8 mouse cellular contexts compared by ENCODE assay signal in genomic region chr11:84880465-84880961, GRCm38 (mm10). TPM values are rescaled to one million over a fixed set of nuclear protein-coding genes. Genes with fewer than 3 reads are reported as not detected.
DNase-seq lines count a peak whose midpoint lies in the region; ATAC-seq and TF ChIP-seq lines count a peak whose summit lies in the region.

No protein-coding gene starts in this region.

- H3K9me3 ChIP-seq in hindbrain, embryonic 16.5 days (ENCODE audit: control insufficient read depth, low read length), result no peaks in the 10 kb centered on the region
- H3K9me3 ChIP-seq in liver, embryonic 13.5 days (replicated peaks), result no peaks in the 10 kb centered on the region

- DNase-seq in right cerebral cortex, postnatal 10 days (ENCODE audit: low spot score in 2 of 2), result peak; percentile 52 to 62
- DNase-seq in right cerebral cortex, adult 18-20 months, result no peak
- peak; percentile 69 for DNase-seq in cerebellum, adult 9-11 months
- DNase-seq in gastrocnemius, postnatal 10 days, result peak; percentile 52
- peak; percentile 34 for DNase-seq in liver, embryonic 13.5 days
- DNase-seq in urinary bladder, adult 18-20 months (ENCODE audit: low spot score in 2 of 2), result peak; percentile 20 to 68

- H3ac ChIP-seq in myocyte (ENCODE audit: control insufficient read depth, insufficient read length), result peak overlapping the region; percentile 43

- no peaks in the 10 kb centered on the region for H3K27me3 ChIP-seq in hindbrain, embryonic 16.5 days (replicated peaks; ENCODE audit: control insufficient read depth, insufficient read depth, low read length)
- no peaks in the 10 kb centered on the region for H3K27me3 ChIP-seq in liver, embryonic 13.5 days
- H3K27me3 ChIP-seq in myocyte (ENCODE audit: control insufficient read depth, insufficient read depth, insufficient read length), result no peaks in the 10 kb centered on the region

- H3K27ac ChIP-seq in hindbrain, embryonic 16.5 days (ENCODE audit: low read depth, low read length), result peak overlapping the region; percentile 87
- H3K27ac ChIP-seq in liver, embryonic 13.5 days, result peak overlapping the region; percentile 91

- under 1% methylated on average over 24 of the region's 24 CpGs for WGBS in hindbrain, embryonic 16.5 days
- under 1% methylated on average over 24 of the region's 24 CpGs for WGBS in liver, embryonic 13.5 days (ENCODE audit: insufficient replicate concordance)

- H3K79me2 ChIP-seq in myocyte (ENCODE audit: control insufficient read depth, insufficient read depth), result peaks cover 21% of the 10 kb centered on the region

- H3K36me3 ChIP-seq in hindbrain, embryonic 16.5 days (ENCODE audit: control insufficient read depth, insufficient read depth, low read length), result peaks cover 9% of the 10 kb centered on the region; the same call in 1 of the 2 replicates
- H3K36me3 ChIP-seq in liver, embryonic 13.5 days, result peaks cover 47% of the 10 kb centered on the region
- peaks cover 16% of the 10 kb centered on the region for H3K36me3 ChIP-seq in myocyte (ENCODE audit: control insufficient read depth, insufficient read depth)

- H3K4me1 ChIP-seq in hindbrain, embryonic 16.5 days (ENCODE audit: control insufficient read depth, insufficient read depth, low read depth, low read length), result peaks cover 16% of the 10 kb centered on the region
- peaks cover 44% of the 10 kb centered on the region for H3K4me1 ChIP-seq in liver, embryonic 13.5 days (replicated peaks)

- peak overlapping the region; percentile 96 for H3K4me3 ChIP-seq in hindbrain, embryonic 16.5 days (ENCODE audit: low read length)
- H3K4me3 ChIP-seq in liver, embryonic 13.5 days (replicated peaks), result peak overlapping the region; percentile 88
- peak overlapping the region; percentile 88 for H3K4me3 ChIP-seq in myocyte

- H3K4me2 ChIP-seq in hindbrain, embryonic 16.5 days (ENCODE audit: low read length), result peak overlapping the region; percentile 71
- peak overlapping the region; percentile 100 for H3K4me2 ChIP-seq in liver, embryonic 13.5 days
- peak overlapping the region; percentile 93 for H3K4me2 ChIP-seq in myocyte (ENCODE audit: low read depth)

- no peak; the same call in none of the 2 replicates for ATAC-seq in hindbrain, embryonic 16.5 days
- no peak; the same call in 1 of the 2 replicates for ATAC-seq in liver, embryonic 13.5 days (ENCODE audit: low read depth)

- TF ChIP-seq POLR2A in myocyte (IDR thresholded peaks at IDR 0.05; ENCODE audit: insufficient read length, low read depth), result peak; percentile 7

- H3K9ac ChIP-seq in hindbrain, embryonic 16.5 days (ENCODE audit: low read depth, low read length), result peak overlapping the region; percentile 90
- H3K9ac ChIP-seq in liver, embryonic 13.5 days, result peak overlapping the region; percentile 90

TF ChIP-seq in myocyte, 11 proteins besides CTCF, POLR2A, EP300 and RAD21:
- TF ChIP-seq MYOG (IDR thresholded peaks at IDR 0.05; ENCODE audit: control insufficient read depth in 1 of 3, insufficient read depth in 1 of 3, insufficient read length in 2 of 3, low read depth in 2 of 3) (no peak), E2F4 (IDR thresholded peaks at IDR 0.05; ENCODE audit: insufficient read depth) (no peak), CEBPB (IDR thresholded peaks at IDR 0.05; ENCODE audit: insufficient read depth, poor library complexity, severe bottlenecking) (no peak), TCF3 (IDR thresholded peaks at IDR 0.05; ENCODE audit: insufficient read length, low read depth) (no peak), MYOD1 (IDR thresholded peaks at IDR 0.05; ENCODE audit: control insufficient read depth in 1 of 3, insufficient read length in 2 of 3, low read depth in 2 of 3) (no peak), SRF (IDR thresholded peaks at IDR 0.05; ENCODE audit: control insufficient read depth, insufficient read length, low read depth) (no peak), USF1 (IDR thresholded peaks at IDR 0.05; ENCODE audit: low read depth) (no peak), POLR2AphosphoS2 (IDR thresholded peaks at IDR 0.05; ENCODE audit: insufficient read length, low read depth) (no peak), REST (IDR thresholded peaks at IDR 0.05; ENCODE audit: insufficient read depth, insufficient read length) (no peak), TCF12 (IDR thresholded peaks at IDR 0.05; ENCODE audit: insufficient read depth, poor library complexity, severe bottlenecking) (no peak)

RNA-seq across cellular contexts. Expression of gene Pigw, which starts 0.4 kb away (rescaled TPM):
- total RNA-seq in gastrocnemius, postnatal 10 days (2021), result 1 to 10 TPM; 6.3 to 7.7 TPM
- 2.2 and 2.5 TPM in 2 replicates for polyA plus RNA-seq in hindbrain, embryonic 16.5 days (2015; fragmentation: Nextera tagmentation; extraction: Ambion mirVana)
- 2.3 and 2.5 TPM in 2 replicates for polyA plus RNA-seq in liver, embryonic 13.5 days (2015; fragmentation: Nextera tagmentation; extraction: Ambion mirVana)
- 4.5 TPM for polyA plus RNA-seq in myocyte (2012; fragmentation: generic; extraction: Trizol)

RNA-seq across cellular contexts. Expression of gene Myo19, which starts 0.6 kb away (rescaled TPM):
- 1 to 10 TPM; 4.4 to 5.3 TPM for total RNA-seq in gastrocnemius, postnatal 10 days (2021)
- 6.3 and 7.0 TPM in 2 replicates for polyA plus RNA-seq in hindbrain, embryonic 16.5 days (2015; fragmentation: Nextera tagmentation; extraction: Ambion mirVana)
- 3.4 and 5.2 TPM in 2 replicates for polyA plus RNA-seq in liver, embryonic 13.5 days (2015; fragmentation: Nextera tagmentation; extraction: Ambion mirVana)
- 4.8 TPM for polyA plus RNA-seq in myocyte (2012; fragmentation: generic; extraction: Trizol)

RNA-seq across cellular contexts. Expression of gene Ggnbp2, which starts 9.9 kb away (rescaled TPM):
- 10 to 100 TPM; 40.6 to 52.8 TPM for total RNA-seq in gastrocnemius, postnatal 10 days (2021)
- polyA plus RNA-seq in hindbrain, embryonic 16.5 days (2015; fragmentation: Nextera tagmentation; extraction: Ambion mirVana), result 66.8 and 72.5 TPM in 2 replicates
- 57.8 and 62.1 TPM in 2 replicates for polyA plus RNA-seq in liver, embryonic 13.5 days (2015; fragmentation: Nextera tagmentation; extraction: Ambion mirVana)
- polyA plus RNA-seq in myocyte (2012; fragmentation: generic; extraction: Trizol), result 24.8 TPM

RNA-seq across cellular contexts. Expression of gene Znhit3, which starts 35.7 kb away (rescaled TPM):
- 10 to 100 TPM in 1 of 2 experiments, 1 to 10 TPM in 1; 9.3 to 12.4 TPM for total RNA-seq in gastrocnemius, postnatal 10 days (2021)
- 65.2 and 71.4 TPM in 2 replicates for polyA plus RNA-seq in hindbrain, embryonic 16.5 days (2015; fragmentation: Nextera tagmentation; extraction: Ambion mirVana)
- 53.5 and 54.9 TPM in 2 replicates for polyA plus RNA-seq in liver, embryonic 13.5 days (2015; fragmentation: Nextera tagmentation; extraction: Ambion mirVana)
- 18.5 TPM for polyA plus RNA-seq in myocyte (2012; fragmentation: generic; extraction: Trizol)

RNA-seq across cellular contexts. Expression of gene Dhrs11, which starts 51.7 kb away (rescaled TPM):
- 10 to 100 TPM; 19.2 to 22.6 TPM for total RNA-seq in gastrocnemius, postnatal 10 days (2021)
- polyA plus RNA-seq in hindbrain, embryonic 16.5 days (2015; fragmentation: Nextera tagmentation; extraction: Ambion mirVana), result 11.0 and 11.1 TPM in 2 replicates
- 184 and 190 TPM in 2 replicates for polyA plus RNA-seq in liver, embryonic 13.5 days (2015; fragmentation: Nextera tagmentation; extraction: Ambion mirVana)
- polyA plus RNA-seq in myocyte (2012; fragmentation: generic; extraction: Trizol), result 13.8 TPM
